Mouse (Mus musculus): ENCODE results near the gene Arpc1a.

Gene Arpc1a

GRCm38 (mm10) chr5:145147748-145148147 lies 64.1 kb downstream of the Arpc1a start:
- no peak for DNase-seq

GRCm38 (mm10) chr5:145149294-145149693 lies 65.7 kb downstream of the Arpc1a start:
- no peak for DNase-seq

GRCm38 (mm10) chr5:145152690-145153089 lies 69.1 kb downstream of the Arpc1a start:
- DNase-seq: no peak

Measured in right cerebral cortex, postnatal 14 days (tissue).